Mouse (Mus musculus) midbrain, embryonic 13.5 days (tissue): ENCODE data around the gene Hist1h4b. TPM values are rescaled to one million over a fixed set of nuclear protein-coding genes. Genes with fewer than 3 reads are reported as not detected.
"Not testable (repeated sequence)": the region's sequence is repeated elsewhere in the genome, so short reads cannot be mapped to it uniquely, and the experiment has no call there.

Source experiments
- ATAC-seq: fragments of 200-750 bp; cut with Nextera tagmentation; 2 replicates; pipeline ENCODE4 v1.8.0; 2017; ENCODE audit warnings: mild to moderate bottlenecking, moderate TSS enrichment, moderate library complexity
- H3K27ac ChIP-seq: fragments of 300-500 bp; sonication (generic); 2 replicates; pipeline ENCODE4 v1.5.1; 2015; ENCODE audit warnings: inconsistent platforms, mild to moderate bottlenecking, moderate library complexity
- H3K27me3 ChIP-seq: fragments of 300-500 bp; sonication (generic); 2 replicates; pipeline ENCODE4 v1.6.1; 2015; ENCODE audit warnings: mild to moderate bottlenecking, inconsistent platforms
- H3K36me3 ChIP-seq: fragments of 300-500 bp; sonication (generic); 2 replicates; pipeline ENCODE4 v1.6.1; 2015; ENCODE audit warnings: mild to moderate bottlenecking, inconsistent platforms
- H3K4me1 ChIP-seq: fragments of 300-500 bp; sonication (generic); replicated peaks from 2 replicates; pipeline ENCODE4 v1.6.1; 2015; ENCODE audit warnings: inconsistent platforms
- H3K4me2 ChIP-seq: fragments of 300-500 bp; sonication (generic); replicated peaks from 2 replicates; pipeline ENCODE4 v1.6.1; 2015; ENCODE audit warnings: moderate library complexity, mild to moderate bottlenecking, inconsistent platforms
- H3K4me3 ChIP-seq: fragments of 300-500 bp; sonication (generic); replicated peaks from 2 replicates; pipeline ENCODE4 v1.5.1; 2015; ENCODE audit warnings: mild to moderate bottlenecking, inconsistent platforms
- H3K9ac ChIP-seq: fragments of 300-500 bp; sonication (generic); replicated peaks from 2 replicates; pipeline ENCODE4 v1.6.1; 2015; ENCODE audit warnings: mild to moderate bottlenecking, inconsistent platforms
- H3K9me3 ChIP-seq: fragments of 300-500 bp; sonication (generic); 2 replicates; pipeline ENCODE4 v1.6.1; 2016; ENCODE audit warnings: mild to moderate bottlenecking, inconsistent platforms
- WGBS: fragments of 180-500 bp; shearing (Covaris S2); methylation state at CpG from one replicate; pipeline ENCODE4 v1.1.7; 2015; 5-methylcytosine and 5-hydroxymethylcytosine counted together
- polyA plus RNA-seq: library from polyadenylated mRNA; unstranded; fragments of >200 nt; fragmentation: Nextera tagmentation; extraction: Ambion mirVana; gene quantifications from 2 replicates; pipeline ENCODE4 v1.2.1, GENCODE M21; 2015

The Hist1h4b gene
- polyA plus RNA-seq, result 4.6 and 5.2 TPM in 2 replicates

DNA sequence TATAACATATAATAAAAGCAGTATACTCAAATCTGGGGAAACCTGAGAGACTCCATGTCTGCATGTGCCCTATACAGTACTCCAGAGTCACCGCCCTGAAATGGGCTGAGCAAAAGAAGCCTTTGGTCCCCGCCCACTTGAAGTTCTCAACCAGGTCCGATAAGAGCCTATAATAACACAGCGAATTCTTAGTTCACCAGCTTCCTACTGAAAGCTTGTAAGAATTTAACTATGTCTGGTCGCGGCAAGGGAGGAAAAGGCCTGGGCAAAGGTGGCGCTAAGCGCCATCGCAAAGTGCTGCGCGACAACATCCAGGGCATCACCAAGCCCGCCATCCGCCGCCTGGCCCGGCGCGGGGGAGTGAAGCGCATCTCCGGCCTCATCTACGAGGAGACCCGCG, at the start of gene Hist1h4b:
Gene Hist1h4b (plus strand): TSS at position 224 of the 400 bp plus-strand sequence.
- H3K4me3 ChIP-seq, result peak within 1 kb of the TSS; percentile 38

DNA sequence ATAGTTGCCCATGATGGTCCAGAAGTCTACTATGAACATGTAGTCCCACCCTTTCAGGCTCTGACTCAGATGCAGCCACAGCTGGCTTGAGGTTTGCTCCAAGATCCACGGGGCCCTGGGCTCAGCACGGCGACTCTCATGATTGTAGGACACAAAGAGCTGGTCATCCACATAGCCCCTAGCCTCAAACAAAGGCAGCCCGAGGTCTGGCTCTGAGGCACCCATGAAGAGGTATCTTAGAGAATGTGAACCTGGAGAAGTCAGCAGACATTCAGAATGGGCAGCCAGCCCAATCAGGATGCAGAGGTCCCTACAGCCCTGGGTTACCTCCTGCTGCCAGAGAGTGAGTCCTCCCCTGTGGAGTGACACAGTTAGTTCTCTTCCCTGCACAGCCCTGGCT, 48.8 kb upstream of the Hist1h4b start:
- Histone ChIP-seq H3K4me3 (no peak overlapping the region), H3K27ac (no peak overlapping the region), H3K9me3 (no peaks in the 10 kb centered on the region), H3K27me3 (peaks cover 3% of the 10 kb centered on the region; the same call in 1 of the 2 replicates), H3K4me2 (no peak overlapping the region), H3K4me1 (peaks cover 11% of the 10 kb centered on the region), H3K36me3 (no peaks in the 10 kb centered on the region), H3K9ac (no peak overlapping the region)
- 81% methylated on average over 4 of the region's 4 CpGs for WGBS
- ATAC-seq, result no peak

More for the DNA sequence above, at the start of gene Hist1h4b:
- Histone ChIP-seq H3K27me3 (no peaks in the 10 kb centered on the region), H3K9ac (peak within 1 kb of the TSS; percentile 64), H3K36me3 (no peaks in the 10 kb centered on the region), H3K4me1 (peaks cover 24% of the 10 kb centered on the region), H3K9me3 (no peaks in the 10 kb centered on the region), H3K27ac (peak within 1 kb of the TSS; percentile 82), H3K4me2 (peak within 1 kb of the TSS; percentile 64)
- ATAC-seq, result peak; percentile 72
- WGBS, result under 1% methylated on average over 17 of the region's 22 CpGs

DNA sequence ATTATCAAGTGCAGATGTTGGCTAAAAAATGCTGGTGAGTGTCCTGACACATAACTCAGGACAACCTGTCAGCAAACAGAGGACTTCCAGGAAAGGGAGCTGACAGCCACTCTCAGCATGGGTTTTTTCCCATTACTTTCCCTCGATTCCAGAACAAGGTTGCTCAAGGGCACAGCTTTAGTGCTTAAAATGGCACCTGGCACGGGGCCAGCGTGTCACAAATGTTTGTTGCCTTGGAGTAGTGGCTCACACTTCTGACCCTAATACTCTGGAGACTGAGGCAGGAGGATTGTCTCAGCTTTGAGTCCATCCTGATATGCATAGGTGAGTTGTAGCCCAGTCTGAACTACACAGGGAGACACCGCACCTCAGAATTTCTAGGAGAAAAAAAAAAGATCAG, 48.2 kb upstream of the Hist1h4b start:
- Histone ChIP-seq H3K4me1 (peaks cover 11% of the 10 kb centered on the region), H3K27ac (no peak overlapping the region), H3K9ac (no peak overlapping the region), H3K9me3 (no peaks in the 10 kb centered on the region), H3K4me2 (no peak overlapping the region), H3K27me3 (peaks cover 3% of the 10 kb centered on the region; the same call in 1 of the 2 replicates), H3K36me3 (no peaks in the 10 kb centered on the region), H3K4me3 (no peak overlapping the region)
- ATAC-seq, result no peak
- 73% methylated on average over 4 of the region's 4 CpGs for WGBS

DNA sequence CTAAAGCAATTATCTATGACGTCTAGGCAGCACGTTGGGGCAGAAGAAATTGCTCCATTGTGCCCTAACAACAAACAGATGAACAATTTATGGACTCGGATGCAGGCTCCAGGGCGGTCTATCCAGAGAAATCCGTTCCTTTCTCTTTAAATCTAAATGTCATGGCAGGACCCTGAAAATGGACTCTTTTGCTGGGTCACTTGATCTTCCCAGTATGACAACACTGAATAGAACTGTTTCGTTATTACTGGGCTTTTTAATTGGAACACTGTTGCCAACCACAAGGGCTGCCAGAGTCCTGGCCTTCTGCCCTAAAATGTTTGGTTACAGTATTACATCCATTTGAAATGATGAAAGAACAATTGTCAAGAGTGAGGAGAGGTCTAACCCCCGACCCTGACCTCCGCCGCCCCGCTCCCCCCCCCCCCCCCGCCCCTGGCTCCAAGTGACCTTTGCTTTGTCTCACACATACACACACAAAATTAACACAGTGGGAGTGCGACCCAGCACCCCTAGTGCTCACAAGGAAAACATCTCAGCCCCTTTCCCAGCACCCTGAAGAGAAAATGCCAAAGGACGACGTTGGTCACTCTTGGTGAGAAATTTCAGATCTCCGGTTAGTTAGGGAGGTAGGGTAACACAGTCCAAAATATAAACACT, 47.0 kb upstream of the Hist1h4b start:
- Histone ChIP-seq H3K36me3 (no peaks in the 10 kb centered on the region), H3K9ac (peak overlapping the region; percentile 61), H3K27me3 (peaks cover 3% of the 10 kb centered on the region; the same call in 1 of the 2 replicates), H3K9me3 (no peaks in the 10 kb centered on the region), H3K27ac (no peak overlapping the region), H3K4me1 (peaks cover 11% of the 10 kb centered on the region), H3K4me3 (peak overlapping the region; percentile 33), H3K4me2 (peak overlapping the region; percentile 57)
- WGBS, result 21% methylated on average over 15 of the region's 15 CpGs
- ATAC-seq, result peak; percentile 24; the same call in 1 of the 2 replicates

DNA sequence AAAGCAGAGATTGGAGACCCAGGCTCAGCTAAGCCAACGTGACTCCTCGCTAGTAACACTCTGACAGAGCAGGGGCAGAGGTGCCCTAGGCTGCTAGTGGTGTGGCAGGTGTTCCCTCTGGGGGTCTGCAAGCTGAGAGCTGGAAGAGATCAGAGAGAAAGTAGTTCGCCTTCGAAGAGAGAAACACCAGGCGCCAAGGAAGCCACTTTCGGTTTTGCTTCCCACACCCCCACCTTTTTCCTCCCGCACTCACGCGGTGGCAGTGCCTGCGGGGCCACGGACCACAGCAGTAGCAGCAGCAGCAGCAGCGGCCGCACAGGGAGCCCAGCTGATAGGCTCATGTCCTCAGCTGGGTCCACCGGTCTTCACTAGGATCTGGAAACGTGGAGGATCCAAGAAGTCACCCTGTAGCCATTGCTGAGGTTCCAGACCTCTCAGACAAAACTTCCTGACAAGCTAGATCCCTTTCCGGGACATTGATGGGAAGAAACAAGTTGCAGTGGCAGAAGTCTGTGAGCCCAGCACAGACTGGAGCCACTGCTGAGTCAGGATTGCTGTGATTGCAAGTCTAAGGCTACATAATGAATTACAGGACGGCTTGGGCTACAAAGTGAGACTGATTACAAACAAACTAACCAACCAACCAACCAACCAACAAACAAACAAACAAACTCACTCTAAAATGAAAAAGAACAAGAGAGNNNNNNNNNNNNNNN, 46.3 kb upstream of the Hist1h4b start, which contains the start of gene Hfe:
Gene Hfe (minus strand): TSS at position 481 of the 716 bp plus-strand sequence.
- H3K4me2 ChIP-seq, result peak within 1 kb of the TSS; percentile 57
- H3K9ac ChIP-seq, result peak within 1 kb of the TSS; percentile 61
- H3K36me3 ChIP-seq, result no peaks in the 10 kb centered on the region
- H3K4me3 ChIP-seq, result peak within 1 kb of the TSS; percentile 33
- ATAC-seq, result peak; percentile 70
- no peak within 1 kb of the TSS for H3K27ac ChIP-seq
- no peaks in the 10 kb centered on the region for H3K9me3 ChIP-seq
- H3K27me3 ChIP-seq, result peaks cover 3% of the 10 kb centered on the region; the same call in 1 of the 2 replicates
- H3K4me1 ChIP-seq, result peaks cover 11% of the 10 kb centered on the region
- WGBS, result 6% methylated on average over 17 of the region's 17 CpGs

DNA sequence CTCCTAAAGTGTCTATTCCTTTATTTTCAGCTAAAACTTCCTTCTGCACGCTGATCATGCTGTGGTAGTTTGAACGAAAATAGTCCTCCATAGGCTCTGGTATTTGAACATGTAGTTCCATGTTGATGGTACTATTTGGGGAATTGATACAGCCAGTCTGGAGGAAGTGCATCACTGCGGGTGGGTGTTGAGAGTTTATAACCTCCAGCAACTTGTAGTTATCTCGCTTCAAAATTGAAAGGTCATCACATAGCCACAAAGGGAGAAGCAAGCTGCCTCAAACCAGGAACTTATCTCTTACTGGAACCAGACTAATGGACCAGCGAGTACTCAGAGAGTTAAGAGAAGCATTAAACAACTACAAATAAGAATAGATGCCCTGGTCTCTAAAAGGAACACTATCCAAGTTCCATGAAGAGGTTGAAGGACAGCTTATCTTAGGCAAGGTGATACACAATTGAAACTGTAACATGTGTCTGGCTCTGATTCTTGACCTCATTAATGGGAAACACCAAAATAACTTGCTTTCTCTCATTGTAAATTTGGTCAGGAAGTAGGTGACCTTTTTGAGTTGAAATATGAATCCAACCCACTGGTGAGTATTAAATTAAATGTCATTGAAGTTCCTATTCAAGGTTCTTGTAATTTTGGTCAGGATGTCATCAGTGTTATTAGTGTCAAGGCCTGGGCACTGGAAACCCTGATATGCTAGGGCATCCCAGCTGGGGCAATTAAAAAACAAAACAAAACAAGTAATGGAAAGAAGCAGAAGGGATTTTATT, 40.4 kb upstream of the Hist1h4b start:
- Histone ChIP-seq H3K36me3 (no peaks in the 10 kb centered on the region), H3K4me1 (no peaks in the 10 kb centered on the region), H3K4me3 (no peak overlapping the region), H3K9me3 (no peaks in the 10 kb centered on the region), H3K4me2 (no peak overlapping the region), H3K27ac (no peak overlapping the region), H3K27me3 (peaks cover 3% of the 10 kb centered on the region; the same call in 1 of the 2 replicates), H3K9ac (no peak overlapping the region)
- no peak for ATAC-seq
- 88% methylated on average over 5 of the region's 5 CpGs for WGBS

DNA sequence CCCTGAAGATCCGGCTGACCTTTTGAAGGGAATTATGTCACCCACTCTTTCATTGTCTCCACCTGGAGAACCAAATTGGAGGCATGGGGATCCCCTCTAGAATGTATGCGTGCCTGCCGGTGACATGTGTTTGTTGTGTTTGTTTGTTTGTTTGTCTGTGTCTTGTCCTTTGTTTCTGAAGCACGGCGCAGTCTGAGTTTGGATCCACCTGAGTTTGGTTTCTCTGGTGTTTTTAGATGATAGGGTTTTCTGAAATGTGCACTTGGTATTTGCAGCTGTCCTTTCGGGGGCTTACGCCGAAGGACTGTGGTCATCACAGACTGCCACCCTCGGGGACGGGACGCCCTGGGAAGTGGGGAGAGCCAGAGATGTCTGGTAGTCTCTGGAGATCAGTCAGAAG, 39.6 kb upstream of the Hist1h4b start:
- ATAC-seq, result no peak
- Histone ChIP-seq H3K4me2 (no peak overlapping the region), H3K9ac (no peak overlapping the region), H3K27ac (no peak overlapping the region), H3K9me3 (no peaks in the 10 kb centered on the region), H3K36me3 (no peaks in the 10 kb centered on the region), H3K4me1 (no peaks in the 10 kb centered on the region), H3K27me3 (no peaks in the 10 kb centered on the region), H3K4me3 (no peak overlapping the region)
- WGBS, result 62% methylated on average over 11 of the region's 11 CpGs

DNA sequence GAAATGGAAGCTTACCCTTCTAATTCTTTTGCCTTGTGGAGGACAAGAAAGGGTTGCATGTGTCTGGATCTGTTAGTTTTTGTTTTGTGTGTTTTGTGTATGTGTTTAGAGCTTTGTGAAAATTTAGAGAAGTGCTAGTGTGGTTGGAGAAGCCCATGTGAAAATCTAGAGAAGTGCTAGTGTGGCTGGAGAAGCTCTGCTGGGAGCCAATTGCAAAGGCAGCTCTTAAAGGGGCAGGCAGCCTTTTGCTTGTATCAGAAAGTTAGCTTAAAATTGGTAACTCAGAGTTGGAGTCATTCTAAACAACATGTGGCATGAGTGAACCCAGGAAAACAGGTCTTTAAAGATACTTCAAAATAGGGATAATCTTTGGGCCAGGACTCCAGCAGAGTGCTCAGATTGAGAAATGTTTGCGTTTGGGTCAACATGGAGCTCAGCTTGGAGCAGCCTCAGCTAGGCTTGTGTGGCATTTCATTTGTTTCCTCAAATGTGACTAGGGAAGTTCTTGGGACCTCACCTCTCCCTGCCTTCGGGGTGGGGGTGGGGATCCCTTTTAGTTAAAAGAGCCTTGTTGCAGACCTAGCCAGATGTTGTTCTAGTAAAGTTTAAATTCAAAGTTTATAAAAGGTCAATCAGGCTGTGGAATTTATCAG, 39.1 kb upstream of the Hist1h4b start:
- not testable (repeated sequence) for H3K9ac ChIP-seq, ATAC-seq, H3K9me3 ChIP-seq, H3K27ac ChIP-seq, H3K27me3 ChIP-seq, H3K36me3 ChIP-seq, H3K4me1 ChIP-seq, H3K4me2 ChIP-seq, H3K4me3 ChIP-seq
- 19% methylated on average over 2 of the region's 2 CpGs for WGBS

DNA sequence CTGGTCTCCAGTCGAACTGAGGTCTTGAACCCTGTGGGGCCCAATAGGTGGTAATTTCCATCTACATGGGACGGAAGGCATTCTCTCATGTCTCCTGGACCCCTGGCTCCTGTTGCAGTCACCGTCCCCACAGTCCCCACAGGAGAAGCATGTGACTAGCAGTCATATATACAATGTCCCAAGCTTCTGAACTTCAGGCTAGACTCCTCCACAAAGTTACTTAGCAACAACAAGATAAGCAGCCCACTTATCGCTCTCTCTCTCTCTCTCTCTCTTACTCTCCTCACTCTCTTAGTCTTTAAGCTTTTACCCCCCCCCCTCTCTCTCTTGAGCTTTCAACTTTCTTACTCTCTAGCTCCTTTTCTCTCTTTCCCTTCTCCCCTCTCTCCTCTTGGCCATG, 32.6 kb upstream of the Hist1h4b start:
- Histone ChIP-seq H3K4me2 (no peak overlapping the region), H3K36me3 (no peaks in the 10 kb centered on the region), H3K4me1 (no peaks in the 10 kb centered on the region), H3K27ac (no peak overlapping the region), H3K27me3 (no peaks in the 10 kb centered on the region), H3K4me3 (no peak overlapping the region), H3K9ac (no peak overlapping the region), H3K9me3 (no peaks in the 10 kb centered on the region)
- ATAC-seq, result no peak
- 84% methylated on average over 4 of the region's 4 CpGs for WGBS

DNA sequence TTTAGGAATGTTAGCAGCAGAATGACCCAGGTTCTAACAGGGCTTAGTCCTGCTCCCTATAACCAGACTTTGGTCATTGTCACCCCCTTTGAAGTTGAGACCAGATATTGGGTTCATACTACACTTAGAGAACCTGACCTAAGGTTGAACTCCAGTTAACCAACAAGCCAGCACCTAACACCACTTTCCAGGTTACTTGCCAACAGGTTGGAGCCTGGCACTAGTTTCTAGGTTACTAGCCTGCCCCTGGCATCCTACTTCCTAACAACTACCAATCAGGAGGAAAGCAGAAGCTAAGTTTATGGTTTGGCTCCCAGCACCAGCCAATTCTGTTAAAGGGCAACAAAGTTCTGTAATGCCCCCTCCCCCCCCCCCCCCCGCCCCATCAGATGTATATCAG, 31.6 kb upstream of the Hist1h4b start:
- Histone ChIP-seq H3K27me3 (no peaks in the 10 kb centered on the region), H3K9me3 (no peaks in the 10 kb centered on the region), H3K9ac (no peak overlapping the region), H3K4me3 (no peak overlapping the region), H3K27ac (no peak overlapping the region), H3K4me2 (no peak overlapping the region), H3K4me1 (no peaks in the 10 kb centered on the region), H3K36me3 (no peaks in the 10 kb centered on the region)
- WGBS, result no CpG with 5 or more reads among the region's 1 CpGs
- ATAC-seq, result no peak

DNA sequence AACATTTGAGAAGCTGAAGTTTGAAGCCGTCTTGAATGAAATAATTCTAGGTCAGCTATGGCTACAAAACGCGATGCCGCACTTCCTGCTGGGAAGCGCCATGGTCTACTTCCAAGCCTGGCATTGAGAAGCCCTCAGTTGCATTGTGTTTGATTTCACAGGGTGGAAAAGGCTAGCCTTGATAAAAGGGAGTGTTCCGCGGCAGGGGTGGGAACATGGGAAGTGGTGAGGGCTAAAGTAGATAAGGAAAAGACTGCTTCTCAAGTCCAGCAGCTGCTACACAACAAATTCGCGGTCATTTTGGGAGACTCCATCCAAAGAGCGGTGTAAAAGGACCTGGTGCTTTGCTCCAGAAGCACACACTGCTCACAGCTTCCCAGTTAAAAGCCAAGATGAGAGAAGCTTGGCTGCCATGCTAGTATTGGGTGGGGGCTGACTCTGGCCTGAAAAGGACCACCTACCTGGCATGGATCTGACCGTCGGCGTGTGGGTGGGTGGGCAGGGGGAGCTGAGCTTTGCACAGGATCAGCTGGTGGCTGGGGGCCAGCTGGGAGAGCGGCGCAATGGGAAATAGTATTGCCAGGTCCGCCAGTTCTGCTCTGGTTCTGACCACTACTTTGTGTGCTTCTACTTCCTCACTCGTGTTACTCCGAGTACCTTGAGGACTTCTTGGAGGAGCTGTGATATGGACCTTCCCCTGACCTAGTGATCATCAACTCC, 28.2 kb upstream of the Hist1h4b start:
- Histone ChIP-seq H3K4me2 (no peak overlapping the region), H3K9me3 (no peaks in the 10 kb centered on the region), H3K4me1 (no peaks in the 10 kb centered on the region), H3K27ac (no peak overlapping the region), H3K36me3 (no peaks in the 10 kb centered on the region), H3K27me3 (no peaks in the 10 kb centered on the region), H3K4me3 (no peak overlapping the region), H3K9ac (no peak overlapping the region)
- ATAC-seq, result no peak
- WGBS, result 90% methylated on average over 18 of the region's 18 CpGs
